Mouse (Mus musculus) neural tube, embryonic 14.5 days (tissue): ENCODE data around the gene Aqp9. TPM values are rescaled to one million over a fixed set of nuclear protein-coding genes. Genes with fewer than 3 reads are reported as not detected.

Source experiments
- ATAC-seq: fragments of 200-750 bp; cut with Nextera tagmentation; 2 replicates; pipeline ENCODE4 v1.8.0; 2017; ENCODE audit warnings: low read depth, mild to moderate bottlenecking, moderate TSS enrichment, moderate library complexity
- H3K27ac ChIP-seq: fragments of 300-500 bp; sonication (generic); 2 replicates; pipeline ENCODE4 v1.5.1; 2014; ENCODE audit warnings: low read depth, mild to moderate bottlenecking, control low read depth, low read length, moderate library complexity, mixed read lengths
- H3K27me3 ChIP-seq: fragments of 300-500 bp; sonication (generic); 2 replicates; pipeline ENCODE4 v1.6.1; 2014; ENCODE audit warnings: low read length; ENCODE audit not compliant: control insufficient read depth, insufficient read depth
- H3K36me3 ChIP-seq: fragments of 300-500 bp; sonication (generic); 2 replicates; pipeline ENCODE4 v1.6.1; 2014; ENCODE audit warnings: low read length, mixed read lengths; ENCODE audit not compliant: control insufficient read depth, insufficient read depth
- H3K4me1 ChIP-seq: fragments of 300-500 bp; sonication (generic); 2 replicates; pipeline ENCODE4 v1.6.1; 2014; ENCODE audit warnings: low read length; ENCODE audit not compliant: control insufficient read depth, insufficient read depth
- H3K4me2 ChIP-seq: fragments of 300-500 bp; sonication (generic); 2 replicates; pipeline ENCODE4 v1.6.1; 2014; ENCODE audit warnings: mild to moderate bottlenecking, low read depth, low read length, control low read depth
- H3K4me3 ChIP-seq: fragments of 300-500 bp; sonication (generic); 2 replicates; pipeline ENCODE4 v1.5.1; 2014; ENCODE audit warnings: low read depth, low read length, control low read depth, mixed read lengths
- H3K9ac ChIP-seq: fragments of 300-500 bp; sonication (generic); replicated peaks from 2 replicates; pipeline ENCODE4 v1.6.1; 2014; ENCODE audit warnings: low read depth, mild to moderate bottlenecking, control low read depth, low read length, mixed read lengths
- H3K9me3 ChIP-seq: fragments of 300-500 bp; sonication (generic); 2 replicates; pipeline ENCODE4 v1.6.1; 2016; ENCODE audit warnings: low read length; ENCODE audit not compliant: control insufficient read depth
- WGBS: fragments of 180-500 bp; shearing (Covaris S2); extraction: QIAGEN DNeasy Blood & Tissue Kit; methylation state at CpG from one replicate; pipeline ENCODE4 v1.1.7; 2014; 5-methylcytosine and 5-hydroxymethylcytosine counted together
- polyA plus RNA-seq: library from polyadenylated mRNA; unstranded; fragments of >200 nt; fragmentation: Nextera tagmentation; extraction: Ambion mirVana; gene quantifications from 2 replicates; pipeline ENCODE4 v1.2.1, GENCODE M21; 2014

The Aqp9 gene
- polyA plus RNA-seq, 1 experiment from 2014 or later: 0.74 TPM

DNA sequence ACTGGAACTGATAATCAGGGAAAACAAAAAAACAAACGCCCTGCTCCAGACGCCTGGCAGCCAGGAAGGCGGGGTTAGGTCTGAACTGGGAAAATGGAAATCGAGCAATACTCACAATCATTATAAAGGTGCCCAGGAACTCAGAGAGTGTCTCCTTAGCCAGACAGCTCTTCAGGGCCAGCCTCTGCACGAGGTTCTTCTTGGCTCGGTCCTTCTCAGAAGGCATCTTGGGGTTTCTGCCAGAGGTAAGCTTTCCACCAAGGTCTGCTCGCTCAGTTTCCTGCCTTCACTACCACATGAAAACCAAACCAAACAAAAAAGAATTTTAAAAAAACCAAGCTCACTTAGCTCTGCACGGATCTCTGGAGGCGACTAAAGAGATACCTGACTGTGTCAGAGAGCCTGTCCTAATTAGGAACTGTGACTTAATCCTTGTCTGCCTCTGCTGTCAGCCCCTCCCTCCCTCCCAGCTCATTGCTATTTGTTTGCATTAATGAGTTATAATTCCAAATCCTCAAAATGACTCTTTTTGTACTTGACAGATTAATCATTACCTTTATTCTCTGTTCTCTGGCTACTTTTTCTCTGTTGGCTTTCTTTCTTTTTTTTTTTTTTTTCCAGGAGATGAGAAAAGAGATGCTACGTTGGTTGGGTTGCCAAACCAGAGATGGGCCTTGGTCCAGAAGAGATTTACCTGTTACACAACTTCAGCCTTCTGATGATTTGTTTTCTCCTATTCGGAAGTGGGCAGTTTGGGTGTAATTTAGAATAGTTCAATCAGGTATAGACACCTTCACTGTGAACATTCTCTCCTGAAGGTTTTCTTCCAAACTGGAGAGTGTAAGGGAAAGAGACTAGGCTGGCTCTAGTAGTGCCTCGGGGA lies 5.4 kb downstream of the Aqp9 start:
- no peaks in the 10 kb centered on the region for H3K36me3 ChIP-seq
- H3K9me3 ChIP-seq: no peaks in the 10 kb centered on the region
- H3K27me3 ChIP-seq: no peaks in the 10 kb centered on the region
- H3K9ac ChIP-seq: no peak overlapping the region
- no peak for ATAC-seq
- H3K4me3 ChIP-seq: no peak overlapping the region
- no peaks in the 10 kb centered on the region for H3K4me1 ChIP-seq
- 81% methylated on average over 12 of the region's 12 CpGs for WGBS
- H3K27ac ChIP-seq: no peak overlapping the region
- no peak overlapping the region for H3K4me2 ChIP-seq

DNA sequence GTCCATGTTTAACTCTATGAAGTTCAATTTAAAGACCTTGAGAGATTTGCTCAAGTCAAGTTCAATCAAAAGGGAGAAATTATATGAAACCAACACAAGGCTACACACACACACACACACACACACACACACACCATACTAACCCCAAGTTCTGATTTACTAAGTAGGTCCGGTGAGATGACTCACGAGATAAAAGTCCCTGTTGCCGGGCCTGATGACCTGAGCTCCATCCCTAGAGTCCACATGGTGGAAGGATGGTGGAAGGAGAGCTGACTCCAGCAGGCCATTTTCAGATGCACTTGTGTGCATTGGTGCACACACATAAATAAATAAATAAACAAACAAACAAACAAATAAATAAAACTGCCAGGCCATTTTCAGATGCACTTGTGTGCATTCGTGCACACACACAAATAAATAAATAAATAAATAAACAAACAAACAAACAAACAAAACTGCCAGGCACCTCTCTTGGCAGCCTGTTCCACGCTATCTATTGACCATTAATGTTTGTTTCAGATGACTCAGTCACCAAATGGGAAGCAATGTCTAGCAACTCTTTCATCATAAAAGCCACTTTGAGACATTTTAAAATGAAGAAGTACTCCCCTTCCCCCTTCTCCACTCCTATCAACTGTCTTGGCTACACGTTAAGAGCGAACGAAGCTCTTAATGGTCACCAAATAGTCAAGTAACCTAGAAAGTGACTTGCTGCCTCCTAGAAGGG lies 6.2 kb downstream of the Aqp9 start:
- no peak overlapping the region for H3K4me2 ChIP-seq
- H3K36me3 ChIP-seq: no peaks in the 10 kb centered on the region
- H3K27ac ChIP-seq: no peak overlapping the region
- ATAC-seq: no peak
- no peak overlapping the region for H3K4me3 ChIP-seq
- H3K27me3 ChIP-seq: no peaks in the 10 kb centered on the region
- no peaks in the 10 kb centered on the region for H3K4me1 ChIP-seq
- no peaks in the 10 kb centered on the region for H3K9me3 ChIP-seq
- H3K9ac ChIP-seq: no peak overlapping the region
- 89% methylated on average over 8 of the region's 8 CpGs for WGBS

DNA sequence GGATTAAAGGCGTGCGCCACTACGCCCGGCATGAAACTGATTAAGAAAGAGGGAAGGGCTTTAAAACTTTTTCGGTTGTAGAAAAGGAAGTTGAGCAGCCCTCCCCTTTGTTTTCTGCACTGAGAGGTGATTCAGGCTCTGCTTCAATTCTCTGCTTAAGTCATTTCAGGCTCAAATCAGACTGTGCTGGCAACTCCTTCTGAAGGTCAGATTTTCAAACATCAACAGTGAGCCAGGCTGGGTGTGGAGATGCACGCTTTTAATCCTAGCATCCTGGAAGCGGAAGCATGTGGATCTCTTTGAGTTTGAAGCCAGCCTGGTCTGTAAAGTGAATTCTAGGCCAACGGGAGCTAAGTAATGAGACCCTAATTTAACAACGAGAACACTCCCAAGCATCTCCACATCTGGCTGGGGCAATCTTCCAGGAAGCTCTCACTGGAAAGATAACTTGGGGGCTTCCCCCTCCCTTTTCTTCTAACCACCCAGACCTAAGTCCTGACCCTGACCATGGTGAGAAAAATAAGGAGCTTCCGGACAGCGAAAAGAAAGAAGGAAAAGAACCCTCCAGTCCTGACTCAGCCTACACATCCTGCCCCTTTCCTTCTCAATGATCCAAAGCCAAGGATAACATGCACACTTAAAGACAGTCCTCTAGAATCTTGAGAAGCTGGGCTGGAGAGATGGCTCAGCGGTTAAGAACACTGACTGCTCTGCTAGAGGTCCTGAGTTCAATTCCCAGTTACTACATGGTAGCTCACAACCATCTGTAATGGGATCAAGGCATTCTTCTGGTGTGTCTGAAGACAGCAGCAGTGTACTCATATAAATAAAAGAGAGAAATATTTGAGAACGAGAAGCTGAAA lies 7.4 kb downstream of the Aqp9 start:
- Histone ChIP-seq H3K27me3 (no peaks in the 10 kb centered on the region), H3K9ac (no peak overlapping the region), H3K36me3 (no peaks in the 10 kb centered on the region), H3K9me3 (no peaks in the 10 kb centered on the region), H3K4me1 (no peaks in the 10 kb centered on the region), H3K27ac (no peak overlapping the region), H3K4me3 (no peak overlapping the region), H3K4me2 (no peak overlapping the region)
- WGBS: 88% methylated on average over 13 of the region's 13 CpGs
- no peak for ATAC-seq

GRCm38 (mm10) chr9:71159686-71160085 lies 8.8 kb downstream of the Aqp9 start:
- Histone ChIP-seq H3K4me3 (no peak overlapping the region), H3K9me3 (no peaks in the 10 kb centered on the region), H3K27ac (no peak overlapping the region), H3K9ac (no peak overlapping the region), H3K4me2 (no peak overlapping the region), H3K36me3 (no peaks in the 10 kb centered on the region), H3K27me3 (no peaks in the 10 kb centered on the region), H3K4me1 (no peaks in the 10 kb centered on the region)
- no peak for ATAC-seq
- WGBS: 88% methylated on average over 5 of the region's 5 CpGs

- no peaks in the 10 kb centered on the region for H3K36me3 ChIP-seq
- H3K27ac ChIP-seq: no peak overlapping the region
- H3K4me3 ChIP-seq: no peak overlapping the region
- no peaks in the 10 kb centered on the region for H3K27me3 ChIP-seq
- no peak overlapping the region for H3K9ac ChIP-seq
- no peaks in the 10 kb centered on the region for H3K4me1 ChIP-seq
- WGBS: 96% methylated on average over 7 of the region's 7 CpGs
- no peaks in the 10 kb centered on the region for H3K9me3 ChIP-seq
- ATAC-seq: no peak
- no peak overlapping the region for H3K4me2 ChIP-seq
Observed at GRCm38 (mm10) chr9:71159060-71159626, 9.3 kb downstream of the Aqp9 start.

- Histone ChIP-seq H3K4me1 (no peaks in the 10 kb centered on the region), H3K36me3 (no peaks in the 10 kb centered on the region), H3K27me3 (no peaks in the 10 kb centered on the region), H3K9me3 (no peaks in the 10 kb centered on the region), H3K27ac (no peak overlapping the region), H3K4me2 (no peak overlapping the region), H3K4me3 (no peak overlapping the region), H3K9ac (no peak overlapping the region)
- 98% methylated on average over 15 of the region's 15 CpGs for WGBS
- ATAC-seq: no peak
Observed at GRCm38 (mm10) chr9:71157921-71158646, 10.4 kb downstream of the Aqp9 start.

DNA sequence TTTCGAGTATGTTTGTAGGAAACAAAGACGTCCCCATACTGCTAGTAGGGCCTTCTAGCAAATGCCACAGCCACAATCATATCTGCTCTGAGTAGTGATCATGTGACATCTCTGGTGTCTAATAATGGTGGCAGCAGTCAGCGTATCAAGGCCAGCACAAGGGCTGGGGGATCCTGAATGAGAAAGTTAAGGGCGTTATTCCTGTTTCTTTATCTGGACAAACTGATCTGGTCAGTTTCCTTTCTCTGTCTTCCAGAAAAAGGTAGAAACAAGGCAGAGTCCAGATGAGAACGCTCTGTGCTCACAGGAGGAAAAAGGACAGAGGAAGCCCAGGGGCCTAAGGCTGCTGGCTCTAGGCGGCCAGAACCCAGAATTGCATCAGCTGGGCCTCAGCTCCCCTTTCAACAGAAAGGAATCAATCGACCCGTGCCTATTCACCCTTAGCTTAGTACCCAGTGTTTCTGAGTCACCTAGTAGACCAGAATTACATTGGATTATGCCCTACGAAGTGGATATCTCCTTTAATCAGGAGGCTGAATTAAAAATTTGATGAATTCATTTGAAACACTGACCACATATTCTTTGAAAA lies 11.9 kb downstream of the Aqp9 start:
- H3K36me3 ChIP-seq: no peaks in the 10 kb centered on the region
- no peaks in the 10 kb centered on the region for H3K27me3 ChIP-seq
- no peak overlapping the region for H3K4me2 ChIP-seq
- no peaks in the 10 kb centered on the region for H3K4me1 ChIP-seq
- no peak overlapping the region for H3K27ac ChIP-seq
- no peaks in the 10 kb centered on the region for H3K9me3 ChIP-seq
- H3K9ac ChIP-seq: no peak overlapping the region
- 86% methylated on average over 9 of the region's 9 CpGs for WGBS
- ATAC-seq: no peak
- H3K4me3 ChIP-seq: no peak overlapping the region

GRCm38 (mm10) chr9:71155399-71156005 lies 13.0 kb downstream of the Aqp9 start:
- 88% methylated on average over 7 of the region's 7 CpGs for WGBS
- Histone ChIP-seq H3K27me3 (no peaks in the 10 kb centered on the region), H3K36me3 (no peaks in the 10 kb centered on the region), H3K27ac (no peak overlapping the region), H3K9me3 (no peaks in the 10 kb centered on the region), H3K4me2 (no peak overlapping the region), H3K9ac (no peak overlapping the region), H3K4me1 (no peaks in the 10 kb centered on the region), H3K4me3 (no peak overlapping the region)
- ATAC-seq: no peak
